In genomic region chr9:57647286-57648108, GRCm38 (mm10) we compare ENCODE assay signal across 19 mouse cellular contexts. TPM values are rescaled to one million over a fixed set of nuclear protein-coding genes. Genes with fewer than 3 reads are reported as not detected.
A peak's percentile ranks its signal among the peaks of the same experiment; 100 is the strongest.
DNase-seq lines count a peak whose midpoint lies in the region; ATAC-seq and TF ChIP-seq lines count a peak whose summit lies in the region.
"Had no signal": no experiment of that assay in that cellular context is flagged by ENCODE, and none has a peak within 500 bp of the region (broad histone marks: within the 10 kb centered on the region; RNA-seq: fewer than 3 reads in every experiment).

No protein-coding gene starts in this region.

- no peak overlapping the region for H3K4me2 ChIP-seq in liver, embryonic 15.5 days
- H3K4me2 ChIP-seq in hindbrain, postnatal 0 days (ENCODE audit: low read depth, low read length): no peak overlapping the region
- H3K4me2 ChIP-seq: forebrain, embryonic 13.5 days had no signal

- no peaks in the 10 kb centered on the region for H3K9me3 ChIP-seq in liver, embryonic 15.5 days (replicated peaks)
- no peaks in the 10 kb centered on the region for H3K9me3 ChIP-seq in hindbrain, postnatal 0 days (ENCODE audit: low read length)
- H3K9me3 ChIP-seq: forebrain, embryonic 13.5 days had no signal

- peaks cover 41% of the 10 kb centered on the region for H3K4me1 ChIP-seq in liver, adult 2 months (ENCODE audit: control insufficient read depth, insufficient read depth, low read length)
- H3K4me1 ChIP-seq in liver, embryonic 15.5 days (replicated peaks): peaks cover 70% of the 10 kb centered on the region
- peaks cover 24% of the 10 kb centered on the region for H3K4me1 ChIP-seq in hindbrain, postnatal 0 days (ENCODE audit: insufficient read depth, low read length)

- H3K4me3 ChIP-seq in liver, adult 2 months (ENCODE audit: insufficient read depth, low read depth, low read length): no peak overlapping the region
- no peak overlapping the region for H3K4me3 ChIP-seq in liver, embryonic 15.5 days (replicated peaks)
- no peak overlapping the region for H3K4me3 ChIP-seq in hindbrain, postnatal 0 days (ENCODE audit: low read length)
- H3K4me3 ChIP-seq: forebrain, embryonic 13.5 days had no signal

- peaks cover 20% of the 10 kb centered on the region for H3K79me2 ChIP-seq in liver, adult 2 months (ENCODE audit: control insufficient read depth, insufficient read depth, low read length)

- H3K9ac ChIP-seq in liver, adult 2 months (ENCODE audit: low read depth, low read length): peak overlapping the region; percentile 70
- no peak overlapping the region for H3K9ac ChIP-seq in liver, embryonic 15.5 days
- H3K9ac ChIP-seq in hindbrain, postnatal 0 days (replicated peaks; ENCODE audit: low read length): no peak overlapping the region
- H3K9ac ChIP-seq: forebrain, embryonic 13.5 days had no signal

- no peaks in the 10 kb centered on the region for H3K27me3 ChIP-seq in liver, adult 2 months (ENCODE audit: control insufficient read depth, insufficient read depth, low read length)
- no peaks in the 10 kb centered on the region for H3K27me3 ChIP-seq in liver, embryonic 15.5 days
- H3K27me3 ChIP-seq in hindbrain, postnatal 0 days (ENCODE audit: insufficient read depth, low read length): no peaks in the 10 kb centered on the region
- H3K27me3 ChIP-seq: forebrain, embryonic 13.5 days had no signal

- H3K27ac ChIP-seq in liver, adult 2 months (replicated peaks; ENCODE audit: insufficient read depth, low read depth, low read length): peak overlapping the region; percentile 98
- H3K27ac ChIP-seq in liver, embryonic 15.5 days (replicated peaks): peak overlapping the region; percentile 96
- H3K27ac ChIP-seq in hindbrain, postnatal 0 days: no peak overlapping the region
- H3K27ac ChIP-seq: forebrain, embryonic 13.5 days had no signal

- 32% methylated on average over 4 of the region's 4 CpGs for WGBS in liver, adult 2 months
- 17% methylated on average over 4 of the region's 4 CpGs for WGBS in liver, embryonic 15.5 days (ENCODE audit: insufficient replicate concordance)
- WGBS in hindbrain, postnatal 0 days: 81% methylated on average over 4 of the region's 4 CpGs

- no peak for TF ChIP-seq CTCF in liver, adult 2 months (IDR thresholded peaks at IDR 0.05; ENCODE audit: low read depth, low read length)
- no peak for TF ChIP-seq CTCF in hindbrain, postnatal 0 days (IDR thresholded peaks at IDR 0.05; ENCODE audit: low read depth)

- peak; percentile 50 for ATAC-seq in activated CD4-positive, CD25-positive, alpha-beta regulatory T cell, adult 4 months
- ATAC-seq in liver, embryonic 15.5 days (ENCODE audit: insufficient read depth): no peak
- ATAC-seq in hindbrain, postnatal 0 days: no peak
- ATAC-seq in granulocyte monocyte progenitor cell, adult 5-6 weeks (replicated peaks; ENCODE audit: poor library complexity, severe bottlenecking): no peak
- ATAC-seq: forebrain, embryonic 13.5 days; lung, postnatal 0 days; midbrain, embryonic 16.5 days had no signal

- no peak for TF ChIP-seq POLR2A in liver, adult 2 months (IDR thresholded peaks at IDR 0.05; ENCODE audit: extremely low read depth, insufficient read depth, low read length)

- H3K36me3 ChIP-seq in liver, adult 2 months (ENCODE audit: control insufficient read depth, insufficient read depth, low read length): no peaks in the 10 kb centered on the region
- no peaks in the 10 kb centered on the region for H3K36me3 ChIP-seq in liver, embryonic 15.5 days (replicated peaks)
- no peaks in the 10 kb centered on the region for H3K36me3 ChIP-seq in hindbrain, postnatal 0 days (ENCODE audit: insufficient read depth, low read length)

- no peak for DNase-seq in liver, adult 2 months (ENCODE audit: extremely low read depth, low read depth, low spot score)
- DNase-seq in liver: no peak
- peak; percentile 65 for DNase-seq in thymus, postnatal 25 days
- no peak for DNase-seq in cerebellum, postnatal 10 days
- no peak for DNase-seq in hindbrain, postnatal 0 days (ENCODE audit: low spot score)
- DNase-seq: adrenal gland, postnatal 14 days; cerebellum, adult 9-11 months; gastrocnemius, postnatal 10 days; heart, postnatal 14 days; kidney, adult 8-10 months had no signal

RNA-seq across cellular contexts. Expression of gene Csk, which starts 5.9 kb away (rescaled TPM):
- 18.3 and 32.8 TPM in 2 replicates for total RNA-seq in liver, adult 2 months (2014; rRNA removed)
- 31.4 and 33.9 TPM in 2 replicates for polyA plus RNA-seq in liver, adult 2 months (2012; rRNA removed)
- polyA plus RNA-seq in activated CD4-positive, CD25-positive, alpha-beta regulatory T cell, adult 4 months (2017; shearing (Covaris generic)): 100 to 1,000 TPM; 118 to 146 TPM
- 15.4 and 15.9 TPM in 2 replicates for polyA plus RNA-seq in liver, embryonic 15.5 days (2015; fragmentation: Nextera tagmentation; extraction: Ambion mirVana)
- 128 and 129 TPM in 2 replicates for total RNA-seq in hindbrain, postnatal 0 days (2014; rRNA removed)
- 39.4 and 44.4 TPM in 2 replicates for polyA plus RNA-seq in hindbrain, postnatal 0 days (2015; fragmentation: Nextera tagmentation; extraction: Ambion mirVana)
- total RNA-seq in granulocyte monocyte progenitor cell, adult 5-6 weeks (2014; fragmentation: Nextera tagmentation): 86.9 and 92.3 TPM in 2 replicates
- 83.8 and 113 TPM in 2 replicates for total RNA-seq in granulocyte monocyte progenitor cell, adult 5-6 weeks (2017)

RNA-seq across cellular contexts. Expression of gene Lman1l, which starts 26.9 kb away (rescaled TPM):
- total RNA-seq in liver, adult 2 months (2014; rRNA removed): not detected in 2 replicates
- not detected in 2 replicates for polyA plus RNA-seq in liver, adult 2 months (2012; rRNA removed)
- polyA plus RNA-seq in activated CD4-positive, CD25-positive, alpha-beta regulatory T cell, adult 4 months (2017; shearing (Covaris generic)): not detected
- not detected in 2 replicates for polyA plus RNA-seq in liver, embryonic 15.5 days (2015; fragmentation: Nextera tagmentation; extraction: Ambion mirVana)
- total RNA-seq in hindbrain, postnatal 0 days (2014; rRNA removed): not detected in 2 replicates
- not detected in 2 replicates for polyA plus RNA-seq in hindbrain, postnatal 0 days (2015; fragmentation: Nextera tagmentation; extraction: Ambion mirVana)
- total RNA-seq in granulocyte monocyte progenitor cell, adult 5-6 weeks (2014; fragmentation: Nextera tagmentation): not detected in 2 replicates
- not detected in 2 replicates for total RNA-seq in granulocyte monocyte progenitor cell, adult 5-6 weeks (2017)
- total RNA-seq: adrenal gland, postnatal 14 days; gastrocnemius, postnatal 10 days; heart, postnatal 14 days; left cerebral cortex, postnatal 25 days had no signal
- polyA plus RNA-seq: embryonic facial prominence, embryonic 14.5 days; forebrain, embryonic 13.5 days; lung, postnatal 0 days; midbrain, embryonic 16.5 days; neural tube, embryonic 14.5 days had no signal

RNA-seq across cellular contexts. Expression of gene Cyp1a2, which starts 36.0 kb away (rescaled TPM):
- 495 and 621 TPM in 2 replicates for total RNA-seq in liver, adult 2 months (2014; rRNA removed)
- polyA plus RNA-seq in liver, adult 2 months (2012; rRNA removed): 954 and 976 TPM in 2 replicates
- polyA plus RNA-seq in activated CD4-positive, CD25-positive, alpha-beta regulatory T cell, adult 4 months (2017; shearing (Covaris generic)): not detected
- polyA plus RNA-seq in liver, embryonic 15.5 days (2015; fragmentation: Nextera tagmentation; extraction: Ambion mirVana): 0.14 and 0.15 TPM in 2 replicates
- total RNA-seq in hindbrain, postnatal 0 days (2014; rRNA removed): not detected in 2 replicates
- not detected in 2 replicates for polyA plus RNA-seq in hindbrain, postnatal 0 days (2015; fragmentation: Nextera tagmentation; extraction: Ambion mirVana)
- not detected in 2 replicates for total RNA-seq in granulocyte monocyte progenitor cell, adult 5-6 weeks (2014; fragmentation: Nextera tagmentation)
- not detected in 2 replicates for total RNA-seq in granulocyte monocyte progenitor cell, adult 5-6 weeks (2017)
- total RNA-seq: heart, postnatal 14 days; left cerebral cortex, postnatal 25 days had no signal
- polyA plus RNA-seq: embryonic facial prominence, embryonic 14.5 days; forebrain, embryonic 13.5 days; lung, postnatal 0 days; midbrain, embryonic 16.5 days; neural tube, embryonic 14.5 days had no signal

RNA-seq across cellular contexts. Expression of gene Cyp1a1, which starts 40.2 kb away (rescaled TPM):
- 0.74 and 1.0 TPM in 2 replicates for total RNA-seq in liver, adult 2 months (2014; rRNA removed)
- 1.0 TPM in 2 replicates for polyA plus RNA-seq in liver, adult 2 months (2012; rRNA removed)
- polyA plus RNA-seq in activated CD4-positive, CD25-positive, alpha-beta regulatory T cell, adult 4 months (2017; shearing (Covaris generic)): not detected
- 0.13 and 0.16 TPM in 2 replicates for polyA plus RNA-seq in liver, embryonic 15.5 days (2015; fragmentation: Nextera tagmentation; extraction: Ambion mirVana)
- 0.05 and 0.07 TPM in 2 replicates for total RNA-seq in hindbrain, postnatal 0 days (2014; rRNA removed)
- 0.10 and 0.24 TPM in 2 replicates for polyA plus RNA-seq in hindbrain, postnatal 0 days (2015; fragmentation: Nextera tagmentation; extraction: Ambion mirVana)
- not detected in 2 replicates for total RNA-seq in granulocyte monocyte progenitor cell, adult 5-6 weeks (2014; fragmentation: Nextera tagmentation)
- total RNA-seq in granulocyte monocyte progenitor cell, adult 5-6 weeks (2017): not detected in 2 replicates
- total RNA-seq: heart, postnatal 14 days had no signal
- polyA plus RNA-seq: forebrain, embryonic 13.5 days had no signal

RNA-seq across cellular contexts. Expression of gene Cplx3, which starts 41.4 kb away (rescaled TPM):
- total RNA-seq in liver, adult 2 months (2014; rRNA removed): not detected in 2 replicates
- not detected in 2 replicates for polyA plus RNA-seq in liver, adult 2 months (2012; rRNA removed)
- polyA plus RNA-seq in activated CD4-positive, CD25-positive, alpha-beta regulatory T cell, adult 4 months (2017; shearing (Covaris generic)): not detected
- polyA plus RNA-seq in liver, embryonic 15.5 days (2015; fragmentation: Nextera tagmentation; extraction: Ambion mirVana): not detected in 2 replicates
- 0.10 TPM in 1 of 2 replicates, not detected in the other for total RNA-seq in hindbrain, postnatal 0 days (2014; rRNA removed)
- 0.79 and 1.2 TPM in 2 replicates for polyA plus RNA-seq in hindbrain, postnatal 0 days (2015; fragmentation: Nextera tagmentation; extraction: Ambion mirVana)
- total RNA-seq in granulocyte monocyte progenitor cell, adult 5-6 weeks (2014; fragmentation: Nextera tagmentation): not detected in 2 replicates
- not detected in 2 replicates for total RNA-seq in granulocyte monocyte progenitor cell, adult 5-6 weeks (2017)
- total RNA-seq: adrenal gland, postnatal 14 days; gastrocnemius, postnatal 10 days; heart, postnatal 14 days had no signal
- polyA plus RNA-seq: embryonic facial prominence, embryonic 14.5 days; forebrain, embryonic 13.5 days; lung, postnatal 0 days had no signal

Comparison
In these comparisons a context has a peak if more than half of its experiments do, and no peak if none do; other contexts are left out.
1. RNA of gene Cyp1a2, which starts 36.0 kb away (polyA plus RNA-seq): 954 to 976 TPM in liver, adult 2 months; 0.14 to 0.15 TPM in liver, embryonic 15.5 days, not detected in activated CD4-positive, CD25-positive, alpha-beta regulatory T cell, adult 4 months and not detected in hindbrain, postnatal 0 days; every median in the first group is over 100 times any median in the second.